Mouse (Mus musculus) G1E-ER4 (cell line): ENCODE measurements around the gene Fads6. TPM values are rescaled to one million over a fixed set of nuclear protein-coding genes. Genes with fewer than 3 reads are reported as not detected.

Experiments
- GATA1 ChIP-seq: IDR thresholded peaks from one replicate; pipeline ENCODE4 v1.8.0; 2012; ENCODE audit warnings: low read length, inconsistent platforms
- polyA plus RNA-seq: library from polyadenylated mRNA; stranded (reverse); fragments of >175 nt; gene quantifications from 2 replicates; pipeline ENCODE4 v1.2.3, GENCODE M21; 2012

Gene Fads6
- polyA plus RNA-seq, 1 experiment: not detected

GRCm38 (mm10) chr11:115318245-115319027 is 21.0 kb upstream of the Fads6 start:
- no peak for TF ChIP-seq GATA1

GRCm38 (mm10) chr11:115317204-115317603 is 19.7 kb upstream of the Fads6 start:
- no peak for TF ChIP-seq GATA1

GRCm38 (mm10) chr11:115314249-115314648 is 16.8 kb upstream of the Fads6 start:
- TF ChIP-seq GATA1: no peak

GRCm38 (mm10) chr11:115308781-115309180 is 11.3 kb upstream of the Fads6 start:
- TF ChIP-seq GATA1: no peak

- TF ChIP-seq GATA1: no peak
These were observed 9.4 kb upstream of the Fads6 start, which contains the start of gene Otop2 for GRCm38 (mm10) chr11:115306863-115307262. Gene Otop2, plus strand, starts transcription at chr11:115307163.

- no peak for TF ChIP-seq GATA1
These were observed 5.7 kb upstream of the Fads6 start for GRCm38 (mm10) chr11:115303167-115303566.

GRCm38 (mm10) chr11:115301351-115301750 is 3.9 kb upstream of the Fads6 start:
- no peak for TF ChIP-seq GATA1

- no peak for TF ChIP-seq GATA1
These were observed 3.3 kb upstream of the Fads6 start for GRCm38 (mm10) chr11:115300745-115301144.

- TF ChIP-seq GATA1: no peak
These were observed 697 bp upstream of the Fads6 start for GRCm38 (mm10) chr11:115298160-115298559.

- TF ChIP-seq GATA1: no peak
These were observed 822 bp downstream of the Fads6 start for GRCm38 (mm10) chr11:115296471-115297210.

GRCm38 (mm10) chr11:115295939-115296338 is 1.5 kb downstream of the Fads6 start:
- no peak for TF ChIP-seq GATA1

- no peak for TF ChIP-seq GATA1
These were observed 4.7 kb downstream of the Fads6 start for GRCm38 (mm10) chr11:115292631-115293375.

- no peak for TF ChIP-seq GATA1
These were observed 6.0 kb downstream of the Fads6 start for GRCm38 (mm10) chr11:115291503-115291902.

GRCm38 (mm10) chr11:115290919-115291318 is 6.5 kb downstream of the Fads6 start:
- no peak for TF ChIP-seq GATA1

GRCm38 (mm10) chr11:115290314-115290713 is 7.1 kb downstream of the Fads6 start:
- no peak for TF ChIP-seq GATA1

- TF ChIP-seq GATA1: no peak
These were observed 7.6 kb downstream of the Fads6 start for GRCm38 (mm10) chr11:115289885-115290284.
